Mouse (Mus musculus): ENCODE results near the gene Proser2. TPM values are rescaled to one million over a fixed set of nuclear protein-coding genes. Genes with fewer than 3 reads are reported as not detected.

The Proser2 gene
- under 1 TPM; 0.18 to 0.26 TPM for polyA plus RNA-seq (2017; shearing (Covaris generic))

DNA sequence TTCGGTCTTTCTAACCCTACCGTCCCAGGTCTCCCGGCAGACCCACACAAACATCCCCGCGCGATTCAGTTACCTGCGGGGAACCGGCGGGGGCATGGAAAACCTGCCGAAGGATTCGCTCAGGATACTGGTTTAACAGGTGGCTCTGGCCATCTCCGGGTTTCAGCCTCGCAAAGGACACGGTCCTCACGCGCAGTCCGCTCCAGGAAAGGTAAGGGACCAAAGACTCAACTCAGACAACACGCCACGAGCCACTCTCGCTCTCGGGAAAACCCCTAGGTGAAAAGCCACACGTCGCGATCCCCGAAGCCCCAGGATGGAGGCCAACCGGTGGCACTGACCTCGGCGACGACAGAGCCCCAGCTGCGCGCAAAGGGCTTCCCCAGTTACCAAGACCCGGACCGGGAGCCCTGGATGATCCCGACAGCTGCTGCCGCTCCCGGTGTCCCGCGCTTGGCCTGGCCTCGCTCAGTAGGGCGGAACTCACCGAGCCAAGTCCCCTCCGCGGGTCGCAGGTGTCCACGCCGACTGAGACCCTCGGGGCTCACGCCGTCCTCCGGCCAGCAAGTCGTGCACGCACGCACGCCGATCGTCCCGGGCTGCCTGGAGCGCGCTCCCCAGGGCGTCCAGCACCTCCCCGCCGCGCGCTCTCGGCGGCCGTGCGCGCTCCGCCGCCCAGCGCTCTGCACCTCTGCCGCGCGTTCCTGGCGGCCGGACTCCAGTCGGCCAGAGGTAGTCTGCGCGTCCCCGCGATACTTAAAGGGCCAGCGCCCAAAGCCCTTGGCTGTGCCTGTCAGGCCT lies at the start of gene Proser2:
Gene Proser2, minus strand, starts transcription at position 657 of the 801 bp plus-strand sequence.
- no peak for ATAC-seq

DNA sequence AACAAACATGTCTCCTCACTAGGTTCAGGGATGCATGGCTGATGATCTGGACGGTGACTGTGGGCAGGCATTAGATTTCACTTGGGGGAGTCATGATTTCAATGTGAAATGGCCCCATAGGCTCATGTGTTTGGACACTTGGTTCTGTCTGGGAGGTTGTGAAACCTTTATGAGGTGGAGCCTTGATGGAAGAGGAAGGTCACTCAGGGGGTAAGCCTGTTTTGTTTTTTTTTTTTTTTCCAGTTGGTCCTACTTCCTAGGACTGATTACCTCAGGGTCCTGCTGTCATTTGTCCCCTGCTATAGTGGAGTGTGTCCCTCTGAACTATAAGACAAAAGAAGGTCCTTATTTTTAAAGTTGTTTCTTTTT lies 49.7 kb upstream of the Proser2 start:
- no peak for ATAC-seq

DNA sequence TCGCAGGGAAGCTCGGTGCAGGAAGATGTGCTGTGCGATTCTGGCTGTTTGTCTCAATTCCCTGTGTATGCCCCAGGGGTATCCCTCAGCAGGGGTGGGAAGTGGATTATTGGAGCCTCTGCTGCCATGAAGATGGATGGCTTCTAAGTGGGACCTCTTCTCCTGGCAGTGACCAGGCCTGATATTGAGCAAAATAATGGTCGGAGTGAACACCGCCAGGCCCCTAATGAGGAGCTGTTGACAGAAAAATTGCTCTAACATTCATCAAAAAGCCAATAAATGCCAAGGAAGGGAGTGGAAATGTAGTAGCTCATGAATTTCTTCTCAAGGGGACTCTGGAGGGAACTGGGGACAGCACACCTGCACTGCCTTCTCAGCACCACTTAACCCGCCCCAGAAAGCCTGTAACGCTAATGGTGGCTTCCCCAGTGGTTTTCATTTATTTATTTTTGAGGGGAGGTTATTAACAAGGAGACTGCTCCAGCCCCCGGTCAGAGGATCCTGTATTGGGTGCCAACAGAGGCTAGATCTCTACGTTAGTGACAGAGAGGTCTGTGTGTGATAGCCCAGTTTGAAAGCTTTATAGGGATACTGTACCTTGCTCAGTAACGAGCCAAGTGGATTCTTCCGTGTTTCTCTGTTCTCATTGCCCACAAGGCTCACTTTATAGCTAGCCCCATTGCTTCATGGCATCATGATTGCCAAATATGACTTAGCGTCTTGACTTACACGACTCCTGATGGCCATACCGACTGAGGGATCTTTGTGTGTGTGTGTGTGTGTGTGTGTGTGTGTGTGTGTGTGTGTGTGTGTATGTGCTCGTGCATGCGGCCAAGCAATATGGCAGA lies 49.1 kb upstream of the Proser2 start:
- ATAC-seq = no peak

DNA sequence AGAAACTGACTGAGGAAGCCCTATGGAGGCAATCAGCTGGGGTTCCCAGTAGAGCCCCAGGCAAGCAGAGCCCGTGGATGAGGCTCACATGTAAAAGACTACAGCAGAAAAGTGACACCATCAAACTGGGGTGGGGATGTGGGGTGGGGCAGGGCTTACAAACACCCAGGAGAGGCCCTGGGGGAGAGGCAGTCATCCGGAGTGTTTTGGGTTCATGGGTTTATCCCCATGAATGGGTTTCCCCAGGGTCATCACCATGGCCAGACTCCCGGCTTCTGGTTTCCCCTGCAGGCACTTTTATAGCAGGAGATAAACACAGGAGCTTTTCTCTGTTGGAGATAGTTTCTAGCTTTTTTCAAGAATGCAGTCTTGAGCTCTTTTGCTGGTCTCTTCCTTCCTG lies 43.0 kb upstream of the Proser2 start:
- ATAC-seq = no peak

DNA sequence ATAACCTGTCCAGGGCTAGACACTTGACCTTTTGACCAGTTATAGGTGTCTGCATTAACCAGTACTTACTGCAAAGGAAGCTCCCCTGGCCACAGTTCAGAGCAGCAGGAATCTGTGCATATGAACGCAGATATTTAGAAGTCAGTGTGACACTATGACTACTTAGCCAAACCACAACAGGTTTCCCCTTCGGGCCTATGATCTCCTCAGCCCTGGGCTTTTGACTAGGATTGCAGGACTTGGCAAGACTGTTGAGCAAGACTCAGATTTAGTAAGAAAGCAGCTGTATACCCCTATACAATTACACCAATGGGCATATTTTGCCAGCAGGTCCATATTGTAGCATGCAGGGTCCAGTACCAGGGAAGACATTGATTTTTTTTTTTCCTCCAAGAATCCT lies 38.5 kb upstream of the Proser2 start:
- ATAC-seq = no peak

DNA sequence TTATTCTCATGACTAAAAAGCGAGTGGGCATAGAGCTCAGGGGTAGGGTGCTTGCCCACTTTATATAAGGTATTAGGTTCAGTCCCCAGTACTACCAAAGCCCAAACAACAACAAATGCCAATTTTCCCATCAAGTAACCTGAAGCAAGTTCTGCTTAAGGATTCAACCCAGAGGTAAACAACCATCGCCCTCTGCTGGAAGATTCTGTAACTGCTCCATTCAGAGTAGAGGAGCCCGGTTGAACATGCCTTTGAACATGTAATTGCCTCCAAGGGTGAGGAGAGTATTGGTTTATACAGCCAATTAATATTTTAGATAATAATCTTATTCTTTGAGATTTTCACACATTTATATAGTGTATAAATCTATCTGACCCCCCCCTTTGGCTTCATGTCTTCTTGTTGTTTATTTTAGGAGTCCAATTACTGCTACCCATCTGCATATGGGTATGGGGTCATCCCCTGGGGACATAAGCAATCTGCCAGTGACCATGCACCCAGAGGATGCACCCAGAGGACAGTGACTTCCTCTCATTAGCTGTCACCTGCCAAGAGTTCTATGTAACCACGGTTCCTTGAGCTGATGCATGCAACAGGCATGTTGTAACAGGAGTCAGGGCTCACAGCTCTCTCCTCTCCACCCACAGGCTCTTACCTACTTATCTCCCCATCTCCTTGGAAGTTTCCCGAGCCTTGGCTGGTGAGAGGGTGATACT lies 38.0 kb upstream of the Proser2 start:
- ATAC-seq = peak; percentile 67

DNA sequence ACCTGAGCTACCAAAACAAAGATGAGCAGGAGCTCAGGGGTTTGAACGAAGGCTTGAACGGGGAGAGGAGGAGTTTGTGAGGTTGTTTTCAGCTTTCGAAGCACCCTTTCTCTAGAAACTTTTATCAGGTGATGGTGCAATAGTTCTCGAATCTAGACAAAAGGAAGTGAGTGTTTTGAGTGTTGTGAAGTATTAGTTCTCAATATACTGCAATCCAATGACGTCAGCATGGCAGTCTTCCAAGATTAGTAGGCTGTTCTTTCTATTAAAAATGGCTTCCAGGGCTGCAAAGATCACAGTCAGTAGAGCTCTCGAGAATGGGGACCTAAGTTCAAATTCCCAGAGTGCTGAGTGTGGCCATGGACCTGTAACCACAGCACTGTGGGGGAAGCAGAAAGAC lies 35.8 kb upstream of the Proser2 start:
- ATAC-seq = no peak

DNA sequence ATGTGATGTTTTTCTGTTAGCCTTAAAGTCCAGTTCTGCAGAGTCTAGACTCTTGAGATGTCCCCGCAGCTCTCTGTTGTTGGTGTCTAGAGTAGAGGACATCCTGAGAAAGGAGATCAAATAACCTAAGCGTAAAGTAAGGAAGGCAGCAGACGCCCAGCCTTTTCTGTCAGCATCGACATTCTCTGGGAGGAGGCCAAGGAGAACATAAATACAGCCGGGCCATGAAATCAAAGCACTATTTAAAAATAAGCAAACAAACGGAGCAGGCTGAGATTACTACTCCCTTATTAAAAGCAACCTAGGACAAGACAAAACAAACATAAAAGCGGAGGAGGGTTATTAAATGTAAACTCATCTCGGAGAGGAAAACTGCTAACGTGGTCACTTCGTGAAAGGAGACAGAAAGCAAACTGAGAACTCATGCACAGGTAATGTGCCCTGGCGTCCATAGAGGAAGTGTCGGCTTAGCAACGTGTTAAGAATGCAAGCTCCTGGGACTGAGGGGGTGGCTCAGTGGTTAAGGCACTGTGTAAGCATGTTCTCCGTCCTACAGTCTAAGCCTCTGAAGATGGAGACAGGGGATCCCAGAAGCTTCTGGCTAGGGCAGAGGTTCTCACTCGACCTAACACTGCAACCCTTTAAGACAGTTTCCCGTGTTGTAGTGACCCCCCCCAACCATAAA lies 34.7 kb upstream of the Proser2 start:
- ATAC-seq = no peak

DNA sequence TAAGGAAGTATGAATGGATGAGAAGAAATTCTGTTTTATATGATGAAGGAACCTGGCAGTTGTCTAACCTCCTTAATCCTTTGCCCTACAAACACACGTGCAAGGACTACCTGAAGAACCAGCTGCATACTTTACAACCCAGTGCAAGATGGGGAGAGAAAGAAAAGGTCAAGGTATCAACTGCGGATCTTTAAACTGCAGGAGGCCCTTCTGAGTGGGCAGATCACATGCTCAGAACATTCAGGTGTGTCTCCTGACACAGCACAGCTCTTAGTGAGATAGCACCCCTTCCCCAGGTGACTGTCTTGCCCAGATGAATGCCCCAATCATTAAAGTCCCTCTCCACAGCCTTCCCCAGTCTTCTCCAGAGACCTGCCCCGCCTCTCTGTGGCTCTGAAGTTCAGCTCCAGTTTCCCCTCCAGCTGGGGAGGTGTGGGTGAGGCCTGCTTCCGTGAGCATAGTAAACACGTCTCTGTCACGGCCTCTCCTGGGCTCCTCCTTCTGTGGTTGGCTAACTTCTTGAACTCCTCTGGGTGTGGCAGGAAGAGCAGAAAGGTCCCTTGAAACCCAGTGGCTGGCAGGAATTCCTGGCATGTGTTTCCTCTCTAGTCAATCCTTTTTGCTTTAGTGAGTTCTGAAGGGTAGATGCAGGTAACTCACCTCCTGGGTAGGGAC lies 32.5 kb upstream of the Proser2 start:
- ATAC-seq = peak; percentile 92

DNA sequence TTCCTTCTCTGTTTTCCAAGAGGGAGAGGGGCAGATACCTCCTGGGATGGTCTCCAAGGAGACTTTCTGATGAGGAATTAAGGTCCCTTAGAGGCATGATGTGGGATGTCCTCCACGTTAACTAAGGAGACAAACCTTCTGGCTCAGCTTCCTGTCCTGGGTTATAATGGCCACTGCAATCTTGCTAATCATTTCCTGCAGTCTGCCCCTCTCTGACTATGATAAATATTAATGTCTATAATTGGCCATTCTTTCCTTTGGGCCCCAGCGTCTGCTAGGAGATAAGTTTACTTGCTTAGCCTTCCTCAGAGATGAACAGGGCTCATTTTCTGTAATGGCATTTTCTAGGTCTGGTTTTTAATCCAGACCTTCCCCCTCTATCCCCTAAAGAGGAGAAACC lies 29.7 kb upstream of the Proser2 start:
- no peak for ATAC-seq

DNA sequence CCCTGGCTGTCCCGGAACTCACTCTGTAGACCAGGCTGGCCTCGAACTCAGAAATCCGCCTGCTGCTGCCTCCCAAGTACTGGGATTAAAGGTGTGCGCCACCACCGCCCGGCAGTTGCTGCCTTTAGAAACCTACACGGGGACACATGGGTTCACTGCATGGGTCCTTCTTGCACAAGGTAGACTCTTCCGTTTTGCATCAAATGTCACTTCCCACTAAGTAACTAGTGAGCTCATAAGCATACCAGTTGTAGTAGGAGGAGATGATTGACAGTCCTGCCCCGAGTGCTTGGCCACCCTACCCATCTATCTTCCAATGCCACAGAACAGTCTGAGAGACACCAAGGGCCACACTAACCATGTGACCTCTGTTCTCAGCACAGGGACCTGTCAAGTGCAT lies 29.2 kb upstream of the Proser2 start:
- no peak for ATAC-seq

DNA sequence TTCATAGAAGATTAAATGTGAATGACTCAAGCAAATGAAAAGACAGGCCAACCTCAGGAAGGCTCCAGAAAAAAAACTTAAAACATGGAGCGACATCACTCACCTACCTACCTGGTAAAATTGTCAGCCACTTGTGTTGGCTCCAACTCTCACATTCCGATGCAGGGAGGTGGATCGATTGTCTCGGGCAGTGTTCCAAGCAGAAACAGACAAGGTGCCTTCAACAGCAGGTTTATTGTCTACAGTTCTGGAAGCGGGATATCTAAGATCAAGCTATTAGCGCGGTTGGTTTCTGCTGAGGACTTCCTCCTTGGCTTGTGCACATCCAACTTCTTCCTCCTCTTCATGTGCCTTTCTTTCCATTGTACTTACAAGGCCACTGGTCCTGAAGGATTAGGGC lies 27.6 kb upstream of the Proser2 start:
- ATAC-seq = no peak

DNA sequence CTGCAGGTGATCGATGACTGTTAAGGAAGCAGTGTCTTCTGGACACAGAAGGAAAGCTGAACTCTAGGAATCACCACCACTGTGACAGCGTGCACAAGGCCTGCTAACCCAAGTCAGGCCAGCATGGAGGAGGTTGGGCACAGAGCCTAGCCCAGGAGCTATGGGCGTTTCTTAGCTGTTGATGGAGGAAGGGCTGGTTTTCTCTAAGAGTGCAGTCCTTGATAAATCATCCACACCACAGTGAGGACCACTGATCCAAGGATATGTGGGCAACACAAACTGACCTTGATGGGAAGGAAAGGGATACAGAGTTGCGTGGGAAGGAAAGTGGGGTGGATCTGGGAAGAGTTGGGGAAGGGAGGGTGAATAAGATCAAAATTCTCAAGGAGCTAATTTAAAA lies 27.2 kb upstream of the Proser2 start:
- no peak for ATAC-seq

DNA sequence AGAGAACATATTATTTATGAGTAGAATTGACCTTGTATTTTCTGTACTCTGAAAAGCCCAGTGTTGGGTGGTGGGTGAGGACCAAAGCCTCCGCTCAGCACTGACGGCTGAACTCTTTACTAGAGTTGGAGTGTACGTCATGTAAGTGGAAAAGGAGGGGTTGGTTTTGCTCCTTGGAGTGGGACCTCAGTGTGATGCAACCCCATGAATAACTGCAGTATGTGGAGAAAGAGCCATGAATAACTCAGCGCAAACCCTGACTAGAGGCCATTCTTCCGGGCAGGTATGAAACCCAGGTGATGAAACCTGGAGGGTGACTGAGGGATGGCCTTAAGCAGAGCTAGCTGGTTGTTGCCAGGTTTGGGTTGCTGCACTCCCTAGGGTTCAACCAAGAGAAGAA lies 19.8 kb upstream of the Proser2 start:
- ATAC-seq = no peak

DNA sequence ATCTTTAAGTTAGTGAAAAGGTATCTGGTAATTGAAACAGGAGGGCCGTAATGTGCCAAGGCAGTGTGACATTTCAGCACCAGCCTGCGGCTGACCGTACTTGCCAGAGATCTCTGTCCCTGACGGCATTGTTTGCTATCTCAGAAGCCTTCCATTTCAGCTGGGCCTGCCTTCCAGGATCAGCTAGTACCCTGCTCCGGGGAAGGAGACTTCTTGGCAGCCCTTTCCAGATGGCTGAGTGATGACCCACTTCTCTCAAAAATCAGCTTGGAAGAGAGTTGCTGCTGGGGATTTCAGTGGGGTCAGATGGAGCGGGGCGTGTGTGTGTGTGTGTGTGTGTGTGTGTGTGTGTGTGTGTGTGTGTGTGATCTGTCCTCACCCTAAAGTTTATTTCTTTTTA lies 16.9 kb upstream of the Proser2 start:
- ATAC-seq = no peak

DNA sequence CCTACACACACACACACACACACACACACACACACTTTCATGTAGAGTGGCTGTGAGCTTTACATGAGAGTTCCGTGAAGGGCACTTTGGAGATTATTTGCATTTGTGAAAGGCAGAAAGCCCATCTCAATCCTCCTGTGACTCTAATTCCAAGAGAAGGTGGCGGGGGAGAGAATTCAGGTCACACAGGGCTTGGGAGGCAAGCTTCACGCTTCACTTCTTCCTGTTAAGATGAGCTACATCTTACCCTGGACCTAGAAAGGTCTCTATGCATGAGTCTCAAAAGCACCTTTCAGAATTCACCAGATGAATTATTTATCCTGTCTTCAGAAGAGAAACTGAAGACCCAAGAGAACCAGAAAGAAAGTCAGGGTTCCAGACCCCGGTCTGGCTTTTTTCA lies 16.2 kb upstream of the Proser2 start:
- ATAC-seq = no peak

DNA sequence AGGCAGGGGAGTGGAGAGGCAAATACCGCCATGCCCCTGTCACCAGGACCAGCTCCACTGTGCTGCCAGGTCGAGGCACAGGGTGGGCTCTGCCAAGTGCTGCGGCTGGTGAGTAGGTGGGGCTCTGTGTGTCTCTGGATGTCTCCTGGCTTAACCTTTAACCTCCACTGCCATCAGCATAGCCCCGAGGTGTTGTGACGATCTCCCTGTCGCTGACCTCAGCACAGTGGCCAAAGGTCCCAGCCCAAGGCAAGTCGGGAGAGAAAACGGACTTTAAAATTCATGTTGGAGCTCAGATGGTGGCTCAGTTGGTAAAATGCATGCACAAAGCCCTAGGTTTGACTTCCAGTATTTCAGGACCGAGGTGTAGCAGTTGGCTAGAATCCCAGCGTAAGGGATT lies 15.6 kb upstream of the Proser2 start:
- no peak for ATAC-seq

DNA sequence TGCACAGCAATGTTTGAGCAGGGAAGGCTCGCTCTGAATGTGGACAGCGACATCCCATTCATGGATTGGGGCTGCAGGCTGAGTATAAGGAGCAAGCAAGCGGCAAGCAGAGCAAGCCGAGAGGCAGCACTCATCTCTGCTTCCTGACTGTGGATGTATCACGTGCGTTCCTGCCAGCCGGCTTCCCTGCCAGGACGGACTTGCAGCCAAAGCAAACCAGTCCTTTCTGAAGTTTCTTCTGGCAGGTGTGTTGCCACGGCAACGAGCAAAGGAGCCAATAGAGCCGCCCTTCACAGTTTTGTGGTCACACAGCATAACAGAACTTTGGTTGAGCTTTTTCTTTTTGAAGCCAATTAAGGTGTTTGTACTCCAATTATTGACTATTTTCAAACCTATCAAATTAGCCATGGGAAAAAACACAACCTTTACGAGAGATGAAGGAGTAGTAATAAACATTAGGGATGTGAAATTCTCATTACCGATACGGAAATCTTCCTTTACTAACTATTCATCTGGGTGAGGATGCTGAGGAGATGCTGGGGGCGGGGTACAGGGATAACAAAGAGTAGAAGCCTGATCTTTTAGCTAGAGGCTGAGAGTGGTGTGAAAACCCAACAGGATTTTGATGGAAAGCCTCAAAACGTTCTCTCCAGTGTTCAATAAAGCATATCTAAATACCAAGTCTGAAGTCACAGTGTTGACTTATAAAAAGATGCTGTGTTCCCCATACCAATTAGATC lies 13.1 kb upstream of the Proser2 start:
- no peak for ATAC-seq

DNA sequence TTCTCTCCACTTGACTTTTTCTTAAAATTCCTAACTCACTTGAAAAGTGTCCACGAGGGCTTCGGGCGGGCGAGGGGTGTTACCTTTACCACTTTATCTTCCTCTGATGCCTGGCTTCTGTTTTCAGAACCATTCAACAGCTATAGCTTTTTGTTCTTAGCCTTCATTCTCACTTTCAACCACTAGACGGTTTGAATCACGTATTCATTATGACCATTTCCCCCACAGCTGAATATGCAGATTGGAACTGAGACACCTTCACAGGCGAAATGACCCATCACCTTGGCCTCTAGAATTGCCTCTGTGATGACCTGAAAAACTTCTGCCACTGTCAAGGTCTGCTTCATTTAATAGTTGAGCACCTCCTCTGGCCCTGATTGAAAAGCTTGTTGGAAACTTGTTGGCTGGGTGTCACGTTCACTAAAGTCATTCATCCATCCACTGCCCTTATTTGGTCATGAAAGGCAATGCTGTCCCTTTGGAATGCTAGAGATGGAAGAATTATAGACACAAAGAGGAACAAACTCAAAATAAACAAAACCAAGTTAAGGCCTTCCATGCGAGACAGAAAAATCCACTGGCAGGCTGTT lies 10.7 kb upstream of the Proser2 start:
- no peak for ATAC-seq

DNA sequence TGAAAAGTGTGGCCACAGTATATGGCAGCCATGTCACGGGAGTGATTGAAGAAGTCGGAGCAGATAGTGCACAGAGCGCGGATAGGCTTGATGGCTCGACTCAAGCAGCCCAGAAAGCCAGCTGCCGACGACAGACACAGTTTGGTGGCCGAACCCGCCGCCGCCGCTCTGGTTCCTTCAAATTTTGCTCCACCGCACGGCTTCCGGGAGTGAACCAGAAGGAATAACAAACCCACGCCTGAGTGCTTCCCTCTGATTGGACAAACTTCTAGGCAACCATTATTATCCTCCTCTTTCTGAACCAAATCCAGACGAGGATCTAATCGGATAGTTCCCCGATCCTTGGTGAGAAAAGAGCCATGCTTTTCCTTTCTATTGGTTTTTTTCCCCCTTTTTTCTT lies 3.9 kb upstream of the Proser2 start:
- no peak for ATAC-seq

DNA sequence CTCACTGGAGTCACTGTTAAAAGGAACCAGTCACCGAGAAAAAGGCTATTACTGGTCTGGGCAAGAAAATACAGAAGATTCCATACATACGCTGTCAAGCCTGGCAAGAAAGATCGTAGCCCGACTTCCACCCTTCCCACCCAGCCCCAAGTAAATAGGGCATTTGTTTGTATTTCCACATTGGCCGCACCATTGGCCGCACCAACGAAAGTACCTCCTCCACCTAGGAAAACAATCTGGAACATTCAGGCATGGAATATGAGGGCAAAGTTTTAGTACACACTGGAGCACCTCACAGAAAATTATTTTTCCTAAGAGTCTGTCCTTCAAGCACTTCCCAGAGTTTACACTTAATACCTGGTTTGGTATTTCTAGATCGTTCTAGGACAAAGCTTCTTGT lies 1.1 kb downstream of the Proser2 start:
- no peak for ATAC-seq

Data from CD4-positive, CD25-positive, alpha-beta regulatory T cell, adult 4 months (primary cell).